Mouse (Mus musculus) adrenal gland, postnatal 14 days (tissue): ENCODE data around the gene Dot1l. TPM values are rescaled to one million over a fixed set of nuclear protein-coding genes. Genes with fewer than 3 reads are reported as not detected.
A peak's percentile ranks its signal among the peaks of the same experiment; 100 is the strongest.

Source experiments
- DNase-seq: peaks from one replicate; pipeline ENCODE4 v3.0.0; 2021; ENCODE audit warnings: mixed read lengths
- total RNA-seq: library from RNA; stranded (reverse); gene quantifications from 2 replicates; pipeline ENCODE4 v1.2.3, GENCODE M21; 2021

Dot1l gene
- total RNA-seq, 1 experiment from 2014 or later: 90.7 TPM

- DNase-seq: peak; percentile 49
Measured at GRCm38 (mm10) chr10:80792175-80793032, 37.4 kb downstream of the Dot1l start.

- no peak for DNase-seq
Measured at GRCm38 (mm10) chr10:80793033-80793784, 38.2 kb downstream of the Dot1l start.

- no peak for DNase-seq
Measured at GRCm38 (mm10) chr10:80793803-80794202, 38.8 kb downstream of the Dot1l start.

GRCm38 (mm10) chr10:80794750-80795149 lies 39.7 kb downstream of the Dot1l start:
- DNase-seq: no peak

- no peak for DNase-seq
Measured at GRCm38 (mm10) chr10:80796307-80796848, 41.4 kb downstream of the Dot1l start.

GRCm38 (mm10) chr10:80797186-80798149 lies 42.5 kb downstream of the Dot1l start:
- DNase-seq: no peak

GRCm38 (mm10) chr10:80798150-80799006 lies 43.4 kb downstream of the Dot1l start, which contains the start of the genes Sf3a2 and Plekhj1:
Gene Sf3a2, plus strand, starts transcription at chr10:80798198.
Gene Plekhj1, minus strand, starts transcription at chr10:80798626.
- peak; percentile 96 for DNase-seq

GRCm38 (mm10) chr10:80799070-80799566 lies 44.1 kb downstream of the Dot1l start:
- no peak for DNase-seq

- no peak for DNase-seq
Measured at GRCm38 (mm10) chr10:80802204-80802912, 47.4 kb downstream of the Dot1l start.

- no peak for DNase-seq
Measured at GRCm38 (mm10) chr10:80802996-80803395, 48.0 kb downstream of the Dot1l start.

GRCm38 (mm10) chr10:80804340-80804739 lies 49.3 kb downstream of the Dot1l start:
- no peak for DNase-seq

GRCm38 (mm10) chr10:80804916-80805315 lies 49.9 kb downstream of the Dot1l start, which contains the start of gene Amh:
Gene Amh, plus strand, starts transcription at chr10:80805243.
- no peak for DNase-seq

- no peak for DNase-seq
Measured at GRCm38 (mm10) chr10:80805322-80805721, 50.3 kb downstream of the Dot1l start.

GRCm38 (mm10) chr10:80805925-80806324 lies 50.9 kb downstream of the Dot1l start:
- peak; percentile 90 for DNase-seq

GRCm38 (mm10) chr10:80806341-80807056 lies 51.5 kb downstream of the Dot1l start:
- DNase-seq: no peak

- DNase-seq: peak; percentile 84
Measured at GRCm38 (mm10) chr10:80807057-80807627, 52.1 kb downstream of the Dot1l start.

- peak; percentile 40 for DNase-seq
Measured at GRCm38 (mm10) chr10:80808099-80808984, 53.3 kb downstream of the Dot1l start.
